Mouse (Mus musculus) G1E (cell line): ENCODE results near the gene Gm10300.

Experiments used
- CTCF ChIP-seq: IDR thresholded peaks from 2 replicates; pipeline ENCODE4 v1.5.1; 2012; ENCODE audit warnings: low read depth, low read length, inconsistent platforms, mixed read lengths
- TAL1 ChIP-seq: conservative IDR thresholded peaks from 2 replicates; pipeline ENCODE4 v1.6.1; 2012; ENCODE audit warnings: low read depth, low read length, inconsistent platforms, mixed read lengths

- no peak for TF ChIP-seq CTCF
- TF ChIP-seq TAL1: no peak
Measured at GRCm38 (mm10) chr4:132066101-132066773, 8.3 kb upstream of the Gm10300 start.
